Mouse (Mus musculus) lung, postnatal 0 days (tissue): Measurements from ENCODE around the gene Bst2.

ENCODE experiments used
- CTCF ChIP-seq: IDR thresholded peaks from 2 replicates; pipeline ENCODE4 v1.5.1; 2016; ENCODE audit warnings: antibody characterized with exemption, mild to moderate bottlenecking
- EP300 ChIP-seq: IDR thresholded peaks from 2 replicates; pipeline ENCODE4 v1.6.1; 2016; ENCODE audit warnings: antibody characterized with exemption, mild to moderate bottlenecking, control low read depth

DNA sequence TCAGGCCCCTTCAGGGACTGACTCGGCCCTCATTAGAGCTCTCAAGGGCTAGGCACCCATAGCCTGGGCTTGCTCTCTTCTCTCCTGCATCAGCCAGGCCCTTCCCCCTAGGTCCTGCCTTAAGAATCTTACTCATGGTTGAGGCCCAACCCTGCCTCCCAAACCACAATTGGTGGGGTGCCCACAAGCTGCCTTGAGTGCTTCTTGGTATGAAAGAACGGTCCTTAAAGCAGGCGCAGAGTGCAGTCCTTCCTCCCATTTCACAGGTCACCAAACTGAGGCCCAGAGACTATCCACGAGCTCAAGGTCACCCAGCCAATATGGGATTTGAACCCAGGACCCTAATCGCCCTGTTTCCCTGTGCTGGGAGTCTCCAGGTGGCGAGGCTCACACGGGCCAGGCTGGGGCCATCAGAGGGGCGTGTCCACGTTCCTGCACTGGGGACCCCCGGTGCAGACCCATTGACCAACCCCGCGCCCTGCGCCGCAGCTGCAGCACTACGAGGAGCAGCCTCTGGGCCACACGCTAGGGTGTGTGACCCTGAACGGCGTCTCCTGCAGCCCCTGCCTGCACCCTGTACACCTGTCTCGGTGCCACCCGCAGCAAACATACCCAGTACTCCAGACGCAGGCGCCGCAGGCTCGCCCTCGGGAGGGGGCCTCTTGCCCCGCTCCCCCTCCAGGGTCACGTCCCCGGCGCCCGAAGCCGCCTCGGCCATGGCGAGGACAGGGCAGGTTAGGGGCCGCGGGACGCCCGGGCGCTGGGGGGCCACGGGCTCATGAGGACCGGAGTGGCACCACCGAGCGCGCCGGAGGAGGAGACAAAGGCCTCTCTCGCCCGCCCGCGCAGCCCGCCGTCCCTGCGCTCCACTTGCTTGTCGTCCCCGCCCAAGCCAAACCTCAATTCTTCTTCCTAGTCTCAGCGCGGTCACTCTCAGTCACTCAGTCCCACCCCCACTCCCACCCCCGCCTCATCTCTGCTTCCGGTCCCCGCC lies 51.8 kb downstream of the Bst2 start, which contains the start of gene Ano8:
- TF ChIP-seq CTCF = no peak
- no peak for TF ChIP-seq EP300
